Mouse (Mus musculus) cerebellum, adult (tissue): ENCODE measurements around the gene Eif2s1.
A peak's percentile ranks its signal among the peaks of the same experiment; 100 is the strongest.

Experiments used
- ATAC-seq: cut with Nextera tagmentation; 2 replicates; pipeline ENCODE4 v1.9.2; 2017; ENCODE audit warnings: mild to moderate bottlenecking, moderate library complexity, mixed read lengths; ENCODE audit not compliant: insufficient number of reproducible peaks, low FRiP score, low TSS enrichment

The Eif2s1 gene

DNA sequence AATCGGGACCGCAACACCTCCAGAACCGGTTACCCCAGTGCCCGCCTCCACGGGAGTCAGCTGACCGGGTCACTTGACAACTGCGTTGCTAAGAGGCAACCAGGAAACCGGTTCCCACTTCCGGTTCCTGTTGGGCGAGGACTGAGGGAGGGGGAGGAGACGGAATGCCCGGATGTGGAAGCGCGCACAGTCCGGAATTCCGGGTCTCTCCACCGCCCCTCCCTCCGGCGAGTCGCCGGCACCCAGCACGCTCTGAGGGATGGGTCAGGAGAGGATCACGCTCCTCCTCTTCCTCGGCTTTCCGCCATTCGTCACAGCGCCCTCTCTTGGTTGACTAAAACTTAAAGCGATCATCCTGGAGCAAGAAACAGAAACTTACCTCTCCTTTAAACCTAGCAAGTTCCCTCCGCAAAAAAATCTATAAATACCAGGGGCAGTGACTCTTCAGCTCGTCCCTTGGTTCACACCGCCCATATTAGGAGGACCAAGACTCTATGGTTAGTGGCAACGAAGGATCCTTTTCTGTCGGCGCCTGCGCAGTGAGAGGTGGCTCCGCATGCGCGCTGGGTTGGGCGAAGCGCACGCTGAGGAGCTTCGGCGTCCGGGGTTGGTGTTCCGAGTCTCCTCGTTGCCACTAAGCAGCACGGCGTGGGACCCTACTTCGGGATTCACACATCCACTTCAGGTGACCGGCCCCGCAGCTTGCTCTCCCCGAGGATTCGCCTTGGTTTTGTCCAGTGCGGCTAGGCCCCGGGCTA lies at the start of gene Eif2s1, which contains the start of gene Atp6v1d:
Gene Eif2s1, plus strand, starts transcription at position 324 of the 758 bp plus-strand sequence.
Gene Atp6v1d, minus strand, starts transcription at position 143 of the 758 bp plus-strand sequence.
- ATAC-seq, result peak; percentile 96

DNA sequence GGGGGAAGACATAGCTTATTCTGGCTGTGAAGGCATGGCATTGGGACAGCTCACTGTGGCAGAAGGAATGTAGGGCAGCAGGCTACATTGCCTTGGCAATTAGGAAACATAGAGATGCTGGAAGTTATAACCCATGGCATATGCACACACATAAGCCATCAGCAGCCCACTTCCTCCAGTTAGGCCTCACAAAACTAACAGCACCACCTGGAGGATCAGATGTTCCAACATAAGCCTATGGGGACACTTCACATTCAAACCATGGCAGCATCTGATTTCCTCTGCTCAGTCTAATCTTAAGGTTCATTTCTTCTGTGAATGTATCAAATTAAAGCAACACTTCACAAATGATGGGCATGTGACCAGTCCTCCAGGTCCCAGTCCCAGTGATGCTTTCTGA lies 47.2 kb upstream of the Eif2s1 start:
- no peak for ATAC-seq

DNA sequence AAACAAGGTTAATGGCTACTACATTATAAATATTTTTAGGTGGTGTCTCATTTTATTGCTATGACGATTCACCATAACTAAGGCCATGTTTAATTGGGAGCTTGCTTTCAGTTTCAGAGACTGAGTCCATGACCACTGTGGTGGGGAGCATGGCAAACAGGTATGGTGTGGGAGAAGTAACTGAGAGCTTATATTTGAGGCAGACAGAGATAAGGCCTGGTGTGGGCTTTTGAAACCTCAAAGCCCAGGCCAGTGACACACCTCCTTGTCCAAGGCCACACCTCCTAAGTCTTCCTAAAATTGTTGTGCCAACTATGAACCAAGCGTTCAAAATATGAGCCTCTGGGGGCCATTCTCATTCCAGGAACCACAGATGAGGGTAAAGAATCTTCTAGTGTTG lies 27.1 kb upstream of the Eif2s1 start:
- no peak for ATAC-seq

DNA sequence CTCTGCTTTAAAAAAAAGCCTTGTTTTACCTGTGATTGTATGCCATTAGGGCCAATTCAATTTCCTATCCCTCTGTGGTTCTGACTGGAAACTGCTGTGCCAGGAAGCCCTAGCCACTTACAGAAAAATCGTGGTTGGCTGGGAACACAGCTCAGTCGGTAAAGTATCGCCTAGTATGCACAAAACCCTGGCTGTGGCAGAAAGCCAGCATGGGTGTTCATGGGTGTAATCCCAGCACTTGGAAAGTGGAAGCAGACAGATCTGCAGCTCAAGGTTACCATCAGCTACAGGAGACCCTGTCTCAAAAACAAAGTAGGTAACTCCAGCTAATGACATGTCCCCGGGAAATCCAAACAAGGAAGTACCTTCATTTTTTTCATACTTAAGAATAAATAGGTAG lies 21.7 kb upstream of the Eif2s1 start:
- no peak for ATAC-seq

DNA sequence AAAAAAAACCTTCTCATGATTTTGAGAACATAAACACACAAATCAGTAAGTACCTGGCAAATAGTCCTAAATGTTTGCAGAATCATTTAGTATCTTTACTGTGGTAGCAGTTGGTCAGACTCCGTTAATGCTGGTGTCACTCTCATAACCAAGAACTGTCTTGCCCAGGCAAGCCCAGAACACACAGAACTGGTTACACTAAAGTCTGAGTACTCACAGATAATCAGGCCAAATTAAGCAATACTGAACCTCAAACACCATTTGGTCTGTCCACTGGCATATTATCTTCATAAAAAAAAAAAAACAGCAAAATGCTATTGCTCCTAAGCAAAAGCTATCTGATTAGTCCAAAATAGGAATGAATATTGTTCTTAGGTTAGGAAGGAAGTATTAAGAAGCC lies 19.2 kb upstream of the Eif2s1 start:
- ATAC-seq, result no peak

DNA sequence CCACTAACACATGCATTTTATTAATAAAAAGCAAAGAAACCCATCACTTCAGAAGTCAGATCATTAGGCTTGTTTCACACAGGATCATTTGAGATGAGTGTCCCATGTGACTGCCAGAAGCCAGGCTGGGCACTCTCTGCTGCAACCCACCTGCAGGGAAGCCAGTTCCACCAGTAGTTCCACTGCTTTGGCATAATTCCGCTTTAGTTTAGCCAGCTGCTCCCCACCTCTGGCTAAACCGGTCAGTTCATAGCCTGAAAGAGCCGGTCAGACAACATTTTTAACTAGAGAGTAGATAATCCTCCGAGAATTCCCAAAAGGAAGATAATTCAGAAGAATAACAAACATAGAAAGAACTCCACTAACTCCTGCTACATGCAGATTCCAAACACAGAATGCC lies 13.4 kb upstream of the Eif2s1 start:
- no peak for ATAC-seq

DNA sequence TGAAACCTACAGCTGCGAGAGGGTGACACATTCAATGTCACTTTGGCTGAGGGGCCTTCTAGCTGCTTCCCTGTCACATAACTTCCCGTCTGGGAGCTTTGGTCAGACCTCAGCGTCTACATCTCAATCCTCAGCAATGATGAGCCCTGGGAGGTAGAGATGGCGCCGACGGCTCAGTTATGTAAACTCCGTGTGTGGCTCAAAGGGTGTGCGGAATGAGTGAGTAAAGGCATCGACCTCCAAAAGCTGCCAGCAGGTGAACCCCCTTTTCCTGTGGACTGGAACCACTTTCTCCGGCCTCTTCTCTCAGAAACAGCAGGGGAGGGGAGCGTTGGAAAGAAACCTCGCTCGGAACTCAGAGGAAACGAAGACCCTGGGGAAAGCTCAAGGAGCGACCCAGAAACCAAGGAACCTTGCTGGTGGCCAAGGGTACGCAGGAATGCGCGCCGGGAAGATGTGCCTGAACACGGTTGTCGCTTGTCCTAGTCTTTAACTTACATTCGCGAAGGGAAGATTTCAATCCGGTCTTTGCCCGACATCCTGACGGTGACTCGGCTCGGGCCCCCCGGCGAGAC lies 611 bp upstream of the Eif2s1 start:
- ATAC-seq, result peak; percentile 27; the same call in 1 of the 2 replicates

DNA sequence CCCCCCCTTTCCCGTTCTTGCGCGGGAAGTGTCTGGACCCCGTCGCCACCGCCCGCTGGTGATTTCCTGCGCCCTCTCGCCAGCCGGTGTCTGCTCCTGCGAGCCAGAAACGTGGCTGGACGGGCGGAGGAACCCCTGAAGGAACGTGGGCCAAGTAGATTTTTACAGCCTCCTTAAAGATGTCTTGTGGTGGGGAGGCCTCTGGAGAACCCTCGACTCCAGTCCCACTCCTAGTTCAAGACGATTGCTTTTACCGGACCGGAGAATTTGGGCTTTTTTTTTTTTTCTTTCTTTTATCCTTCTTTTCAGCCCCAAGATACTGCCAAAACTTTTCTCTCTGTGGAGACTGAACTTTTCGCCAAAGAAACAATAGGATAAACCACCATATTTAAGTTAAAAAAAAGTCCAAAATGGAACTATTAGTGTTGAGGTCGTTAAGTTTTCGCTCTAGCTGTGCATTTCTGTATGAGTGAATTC lies 673 bp downstream of the Eif2s1 start:
- no peak for ATAC-seq

DNA sequence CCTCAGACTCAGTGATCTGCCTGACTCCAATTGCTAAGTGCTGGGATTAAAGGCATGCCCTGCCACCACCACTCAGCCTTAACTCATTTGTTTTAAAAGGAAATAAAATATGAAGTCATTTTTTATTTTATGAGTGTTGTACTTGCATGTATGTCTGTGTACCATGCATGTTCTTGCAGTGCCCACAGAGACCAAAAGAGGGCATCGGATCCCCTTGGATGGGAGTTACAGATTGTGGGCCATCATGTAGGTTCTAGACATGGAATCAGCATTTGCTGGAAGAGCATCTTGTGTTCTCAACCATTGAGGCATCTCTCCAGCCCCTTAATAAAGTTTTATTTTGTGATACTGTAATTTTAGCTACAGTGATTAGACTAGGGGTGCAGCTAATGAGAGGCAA lies 3.8 kb downstream of the Eif2s1 start:
- no peak for ATAC-seq

DNA sequence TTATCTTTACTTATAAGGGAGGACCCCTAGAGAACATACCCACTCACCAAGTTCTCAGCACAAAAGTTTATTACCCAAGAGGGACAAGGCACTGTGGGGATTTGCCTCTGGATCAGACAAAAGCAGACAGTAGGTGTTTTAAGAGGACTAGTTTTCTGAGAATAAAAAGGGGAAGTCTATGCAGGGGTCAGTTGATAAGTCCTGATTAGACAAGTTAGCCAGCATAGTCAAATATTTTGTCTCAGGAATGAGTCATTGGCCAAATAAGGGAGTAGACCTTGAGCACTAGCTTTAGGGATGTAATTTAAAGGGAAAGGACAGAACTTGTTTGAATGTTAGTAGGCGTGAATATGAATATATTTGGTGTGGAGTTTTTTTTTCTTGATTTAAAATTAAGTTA lies 6.5 kb downstream of the Eif2s1 start:
- ATAC-seq, result no peak

DNA sequence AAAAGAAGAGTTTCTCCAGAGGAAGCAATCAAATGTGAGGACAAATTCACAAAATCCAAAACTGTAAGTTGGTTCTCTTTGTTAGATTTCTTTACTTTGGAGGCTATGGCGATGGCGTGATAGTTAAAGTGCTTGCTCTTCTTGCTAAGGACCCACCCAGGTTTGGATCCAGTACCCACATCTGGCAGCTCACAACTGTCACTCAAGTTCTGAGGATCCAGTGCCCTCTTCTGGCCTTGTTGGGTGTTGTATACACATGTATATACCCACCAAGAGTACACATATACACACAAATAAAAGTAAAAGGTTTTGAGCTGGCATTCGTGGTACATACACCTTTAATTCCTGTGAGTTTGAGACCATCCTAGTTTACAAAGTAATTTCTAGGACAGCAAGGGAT lies 13.0 kb downstream of the Eif2s1 start:
- ATAC-seq, result no peak

DNA sequence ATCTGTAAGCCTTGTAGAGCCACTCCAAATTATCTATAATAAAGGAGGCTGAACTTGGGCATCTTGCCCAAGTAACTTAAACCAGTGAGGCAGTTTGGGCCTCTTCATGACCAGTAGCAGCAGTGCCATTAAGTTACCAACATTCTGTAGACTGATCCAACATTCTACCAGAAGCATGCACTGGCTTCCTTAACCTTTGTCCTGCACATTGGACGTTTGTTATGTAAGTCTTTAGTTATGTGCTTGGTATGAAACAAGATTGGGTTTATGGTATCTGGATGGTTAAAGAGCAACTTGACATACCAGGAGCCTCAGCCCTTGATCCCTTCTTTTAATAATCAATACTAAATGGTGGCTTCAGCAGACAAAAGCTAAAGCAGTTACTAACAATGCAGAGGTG lies 28.4 kb downstream of the Eif2s1 start:
- no peak for ATAC-seq

DNA sequence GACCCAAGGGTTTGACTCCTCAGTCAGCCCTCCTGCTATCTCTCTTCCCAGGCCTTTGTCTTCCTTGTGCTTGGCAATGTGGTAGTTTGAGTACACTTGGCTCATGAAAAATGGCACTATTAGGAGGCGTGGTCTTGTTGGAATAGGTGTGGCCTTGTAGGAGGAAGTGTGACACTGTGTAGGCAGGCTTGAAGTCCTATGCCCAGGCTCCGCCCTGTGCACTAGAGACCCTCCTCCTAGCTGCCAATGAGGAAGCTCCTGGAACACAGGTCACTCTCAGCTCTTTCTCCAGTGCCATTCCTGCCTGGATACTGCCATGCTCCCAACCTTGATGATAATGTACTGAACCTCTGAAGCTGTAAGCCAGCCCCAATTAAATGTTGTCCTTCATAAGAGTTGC lies 29.5 kb downstream of the Eif2s1 start:
- no peak for ATAC-seq

DNA sequence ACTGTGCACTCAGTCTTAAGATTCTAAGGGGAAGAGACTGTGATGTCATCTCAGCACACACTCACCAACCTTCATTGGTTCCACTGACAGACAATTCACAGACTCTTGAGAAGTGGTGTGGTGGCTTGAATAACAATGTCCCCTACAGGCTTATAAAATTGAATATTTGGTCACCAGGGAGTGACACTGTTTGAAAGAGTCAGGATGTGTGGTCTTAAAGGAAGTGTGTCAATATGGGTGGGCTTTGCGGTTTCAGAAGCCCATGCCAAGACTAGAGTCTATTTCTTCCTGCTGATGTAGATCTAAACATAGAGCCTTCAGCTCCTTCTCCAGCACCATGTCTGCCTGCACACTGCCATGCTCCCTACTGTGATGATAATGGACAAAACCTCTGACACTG lies 36.2 kb downstream of the Eif2s1 start:
- ATAC-seq, result no peak

DNA sequence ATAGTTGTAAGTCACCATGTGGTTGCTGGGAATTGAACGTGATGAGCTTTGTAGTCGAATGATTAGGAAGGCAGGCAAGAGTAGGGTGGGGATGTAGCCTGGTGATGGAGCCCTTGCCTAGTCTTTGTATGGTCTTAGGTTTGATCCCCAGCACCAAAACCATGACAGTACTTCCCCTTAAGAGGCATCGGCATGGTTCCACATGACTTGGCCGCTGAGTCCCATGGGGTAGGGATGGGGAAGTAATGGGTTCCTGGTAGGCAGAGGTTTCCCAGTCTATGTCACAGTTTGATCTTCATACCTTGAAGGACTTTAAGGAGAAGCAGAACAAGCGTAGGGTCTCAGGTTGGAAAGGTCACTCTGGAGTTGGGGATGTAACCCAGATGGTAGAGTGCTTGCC lies 39.8 kb downstream of the Eif2s1 start:
- ATAC-seq, result no peak

DNA sequence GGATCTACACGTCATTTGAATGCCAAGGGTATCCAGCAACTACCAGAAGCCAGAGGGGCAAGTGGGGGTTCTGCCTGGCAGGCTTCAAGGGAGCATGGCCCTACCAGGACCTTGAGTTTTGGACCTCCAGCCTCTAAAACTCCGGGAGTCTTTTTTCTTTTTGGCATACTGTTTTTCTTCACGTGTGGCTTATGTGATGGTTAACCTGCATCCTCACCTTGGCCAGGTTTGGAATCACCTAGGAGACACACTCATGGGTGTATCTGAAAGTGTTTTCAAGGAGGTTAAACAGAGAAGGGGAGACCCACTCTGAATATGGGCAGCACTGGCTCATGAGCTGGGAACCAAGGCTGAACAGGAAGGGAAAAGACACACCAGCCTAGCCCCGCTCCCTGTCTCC lies 41.7 kb downstream of the Eif2s1 start:
- ATAC-seq, result no peak

DNA sequence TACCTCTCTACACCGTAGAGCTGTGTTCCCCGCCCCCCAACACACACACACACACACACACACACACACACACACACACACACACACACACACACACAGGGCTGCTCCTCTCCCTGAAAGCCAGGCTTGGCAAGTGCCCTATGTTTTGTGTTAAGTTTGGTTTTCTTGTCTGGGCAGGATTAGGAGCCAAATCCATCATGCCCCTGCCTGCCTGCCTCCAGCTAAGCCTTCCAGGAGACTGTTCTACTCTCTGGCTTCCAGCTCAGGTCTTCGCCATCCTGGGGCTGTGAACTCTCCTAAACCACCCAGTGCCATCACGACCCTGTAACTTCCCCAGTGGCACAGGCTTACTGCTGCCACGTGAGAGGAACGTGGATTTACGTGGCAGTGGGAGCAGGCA lies 42.9 kb downstream of the Eif2s1 start:
- no peak for ATAC-seq

DNA sequence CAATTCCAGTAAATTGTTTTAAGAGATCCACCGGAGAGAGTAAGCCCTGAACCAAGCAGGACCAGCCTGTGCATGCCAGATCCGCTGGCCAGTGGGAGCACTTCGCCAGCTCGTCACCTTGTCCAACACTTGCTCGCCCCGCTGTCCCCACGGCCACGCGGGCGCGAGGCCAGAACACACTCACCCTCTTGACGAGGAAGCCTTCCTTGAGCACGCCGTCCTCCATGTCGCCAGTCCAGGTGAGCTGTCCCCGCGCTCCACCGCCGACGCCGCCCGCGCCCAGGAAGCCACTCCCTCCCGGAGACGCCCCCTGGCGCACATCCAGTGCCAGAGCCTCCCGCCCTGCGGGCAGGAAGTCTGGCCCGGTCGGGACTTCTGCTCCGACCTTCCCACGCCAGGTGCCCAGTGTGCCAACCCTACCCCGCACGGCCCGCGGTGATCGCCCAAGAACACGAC lies 45.1 kb downstream of the Eif2s1 start, which contains the start of gene Plek2:
Gene Plek2, minus strand, starts transcription at position 258 of the 456 bp plus-strand sequence.
- ATAC-seq, result peak; percentile 75

DNA sequence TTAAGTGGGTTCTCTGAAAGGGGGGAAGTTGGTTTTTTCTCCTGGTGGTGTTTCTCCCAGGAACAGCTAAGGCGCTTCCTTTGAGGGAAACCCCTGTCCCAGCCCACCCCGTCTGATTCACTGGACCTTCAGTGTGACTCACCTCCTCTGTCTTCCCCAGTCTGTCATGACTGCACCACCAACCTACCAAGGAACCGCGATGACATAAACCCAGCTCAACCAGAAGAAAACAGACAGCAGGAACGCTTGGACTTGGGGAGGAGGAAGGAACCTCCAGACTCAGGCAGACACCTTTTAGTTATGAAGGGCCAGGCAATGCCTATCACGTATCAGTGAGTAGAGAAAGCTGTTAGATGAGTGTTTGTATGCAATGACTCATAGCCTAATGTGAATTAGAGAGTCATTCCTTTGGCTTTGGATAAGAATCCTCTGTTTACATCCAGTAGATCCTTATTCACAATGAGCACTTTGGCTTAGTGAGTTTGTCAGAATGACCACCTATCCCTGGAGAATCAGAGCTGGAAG lies 46.5 kb downstream of the Eif2s1 start:
- no peak for ATAC-seq

DNA sequence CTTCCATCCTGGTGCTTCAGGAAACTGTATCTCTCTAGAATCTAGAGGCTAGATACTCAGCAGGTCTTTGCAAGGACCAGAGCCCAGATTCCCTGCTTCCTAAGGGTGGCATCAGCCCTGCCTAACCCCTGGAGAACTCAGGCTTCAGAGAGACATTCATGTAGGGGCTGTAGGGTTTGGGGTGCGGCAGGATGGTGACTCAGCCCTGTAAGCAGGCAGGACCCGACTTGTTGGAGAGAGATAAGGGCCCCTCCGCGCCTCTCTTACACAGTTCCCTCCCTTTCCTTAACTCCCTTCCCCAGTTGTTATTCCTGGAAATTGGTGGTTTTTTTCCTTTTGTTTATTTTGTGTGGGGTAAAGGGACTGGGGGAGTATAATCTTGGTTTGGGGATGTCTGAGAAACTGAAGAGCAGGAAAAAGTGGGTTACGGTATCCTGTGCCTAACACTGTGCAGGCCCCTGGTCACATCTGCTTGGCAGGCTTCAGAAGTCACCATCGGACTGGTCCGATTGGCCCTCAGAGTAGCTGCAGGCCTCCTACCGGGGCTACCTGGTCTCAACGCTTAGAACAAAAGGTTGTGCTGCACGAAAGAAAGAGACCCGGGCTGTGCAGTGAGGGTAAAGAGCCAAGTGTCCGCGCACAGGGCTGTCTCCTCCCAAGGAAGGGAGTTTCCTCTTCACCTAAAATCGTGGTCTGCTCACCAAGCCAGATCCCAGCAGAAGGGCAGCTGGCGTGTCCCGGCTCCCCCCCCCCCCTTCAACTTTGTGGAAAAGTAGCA lies 49.3 kb downstream of the Eif2s1 start:
- ATAC-seq, result no peak
